Mouse (Mus musculus) cerebellum, adult 11-12 months (tissue): ENCODE data around the gene Zdhhc14.

Experiments
- DNase-seq: peaks from one replicate; pipeline ENCODE4 v3.0.0; 2022

The Zdhhc14 gene

DNA sequence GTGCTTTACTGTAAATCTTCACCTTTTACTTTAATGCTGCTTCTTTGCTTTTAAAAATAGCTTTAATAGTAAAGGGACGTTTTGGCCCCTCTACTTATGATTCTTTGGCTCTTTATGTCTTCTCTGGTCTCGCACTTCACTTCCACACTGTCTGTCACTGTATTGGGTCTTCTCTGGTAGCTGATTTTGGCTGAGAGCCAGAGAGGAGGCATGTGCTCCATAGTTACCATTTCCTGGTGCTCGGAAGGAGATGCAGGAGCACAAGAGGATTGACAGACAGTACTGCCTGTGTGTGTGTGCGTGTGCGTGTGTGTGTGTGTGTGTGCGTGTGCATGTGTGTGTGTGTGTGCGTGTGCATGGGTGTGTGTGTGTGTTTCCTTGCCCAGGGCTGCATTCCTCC is 14.2 kb downstream of the Zdhhc14 start:
- DNase-seq: peak; percentile 43

DNA sequence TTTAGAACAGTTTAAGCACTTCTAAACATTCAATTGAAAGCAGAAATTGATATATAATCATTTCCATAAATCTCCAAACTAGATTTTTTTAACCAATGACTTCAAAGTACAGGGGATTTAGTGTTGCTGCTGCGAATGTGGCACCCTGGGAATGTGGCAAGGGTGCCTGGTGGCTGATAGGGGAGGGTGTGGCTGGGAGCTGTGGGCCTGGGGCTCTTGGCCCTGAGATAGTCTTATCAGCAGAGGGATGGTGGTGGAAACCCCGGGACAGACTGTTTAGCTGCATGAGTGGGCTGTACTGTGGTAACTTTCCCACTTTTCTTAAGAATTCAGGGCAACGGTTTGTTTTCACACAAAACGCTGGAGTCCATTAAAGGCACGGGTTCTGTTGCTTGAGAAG is 14.6 kb downstream of the Zdhhc14 start:
- DNase-seq: no peak

DNA sequence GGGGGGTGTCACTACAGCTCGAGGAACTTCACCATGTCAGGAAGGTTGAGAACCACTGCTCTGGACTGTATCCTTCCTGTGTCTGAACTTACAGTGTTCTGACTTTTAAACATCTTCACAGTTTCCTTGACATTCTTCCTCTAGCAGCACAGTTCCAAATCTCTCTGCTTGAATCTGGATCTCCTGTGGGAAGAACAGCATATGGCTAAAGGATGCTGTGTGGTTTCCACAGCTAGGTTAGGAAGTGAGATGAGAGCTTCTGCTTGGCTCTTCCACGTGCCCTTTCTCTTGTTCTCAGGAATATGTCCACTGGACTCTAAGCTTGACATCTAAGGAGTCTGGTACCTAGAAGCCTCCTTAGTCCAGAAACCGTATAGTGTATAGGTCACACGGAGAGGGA is 15.7 kb downstream of the Zdhhc14 start:
- no peak for DNase-seq

DNA sequence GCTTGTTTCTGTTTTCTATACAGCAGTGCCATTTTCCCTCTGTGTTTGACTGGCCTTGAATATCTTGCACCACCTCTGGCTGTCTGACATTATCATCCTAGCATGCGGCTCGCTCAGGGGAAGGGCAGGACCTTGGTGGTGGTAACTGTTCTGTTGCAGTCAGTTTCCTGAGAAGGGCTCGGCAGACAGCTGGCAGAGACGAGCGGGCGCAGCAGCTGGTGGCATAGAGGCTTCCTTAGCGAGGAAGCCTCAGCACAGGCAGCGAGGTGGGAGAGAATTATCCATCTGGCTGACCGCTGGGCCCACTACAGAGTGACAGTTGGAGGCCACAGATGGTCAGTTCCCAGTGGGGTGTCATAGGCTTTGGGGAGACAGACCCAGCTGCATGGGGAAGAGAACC is 18.2 kb downstream of the Zdhhc14 start:
- no peak for DNase-seq

DNA sequence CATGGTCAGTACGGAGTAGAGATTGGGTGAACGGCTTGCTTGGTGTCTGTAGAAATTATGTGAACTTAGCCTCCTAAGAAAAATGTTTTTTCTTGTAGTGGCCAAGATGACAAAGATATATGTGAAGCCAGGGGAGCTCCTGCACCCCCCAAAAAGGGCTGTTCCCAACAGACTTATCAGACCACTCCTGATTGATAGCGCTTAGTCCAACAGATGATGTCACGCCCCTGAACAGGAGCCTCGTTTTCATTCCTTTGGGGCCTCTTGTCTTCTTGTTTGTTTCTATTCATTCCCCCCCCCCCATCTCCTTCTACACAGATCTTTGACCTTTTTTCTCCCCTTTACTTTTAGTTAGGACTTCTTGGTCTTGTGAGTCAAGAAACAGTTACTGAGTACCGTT is 19.4 kb downstream of the Zdhhc14 start:
- DNase-seq: no peak

DNA sequence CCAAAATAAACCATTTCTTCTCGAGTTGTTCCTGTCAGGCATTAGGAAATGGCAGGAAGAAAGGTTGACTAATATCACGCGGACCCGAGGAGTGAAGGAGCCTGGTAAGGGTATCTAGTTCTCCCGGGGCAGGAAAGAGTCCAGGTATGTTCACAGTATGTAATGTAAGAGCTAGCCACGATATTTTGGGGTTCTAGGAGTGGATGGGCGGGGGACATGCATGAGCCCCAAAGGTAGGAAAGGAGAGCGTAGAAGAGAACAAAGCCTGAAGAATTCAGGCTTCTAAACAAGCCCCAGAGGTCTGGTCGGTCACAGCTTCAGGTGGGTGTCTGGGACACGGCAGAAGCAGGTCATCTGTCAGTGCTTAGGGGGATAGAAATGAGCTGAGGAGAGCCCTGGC is 27.1 kb downstream of the Zdhhc14 start:
- DNase-seq: no peak

DNA sequence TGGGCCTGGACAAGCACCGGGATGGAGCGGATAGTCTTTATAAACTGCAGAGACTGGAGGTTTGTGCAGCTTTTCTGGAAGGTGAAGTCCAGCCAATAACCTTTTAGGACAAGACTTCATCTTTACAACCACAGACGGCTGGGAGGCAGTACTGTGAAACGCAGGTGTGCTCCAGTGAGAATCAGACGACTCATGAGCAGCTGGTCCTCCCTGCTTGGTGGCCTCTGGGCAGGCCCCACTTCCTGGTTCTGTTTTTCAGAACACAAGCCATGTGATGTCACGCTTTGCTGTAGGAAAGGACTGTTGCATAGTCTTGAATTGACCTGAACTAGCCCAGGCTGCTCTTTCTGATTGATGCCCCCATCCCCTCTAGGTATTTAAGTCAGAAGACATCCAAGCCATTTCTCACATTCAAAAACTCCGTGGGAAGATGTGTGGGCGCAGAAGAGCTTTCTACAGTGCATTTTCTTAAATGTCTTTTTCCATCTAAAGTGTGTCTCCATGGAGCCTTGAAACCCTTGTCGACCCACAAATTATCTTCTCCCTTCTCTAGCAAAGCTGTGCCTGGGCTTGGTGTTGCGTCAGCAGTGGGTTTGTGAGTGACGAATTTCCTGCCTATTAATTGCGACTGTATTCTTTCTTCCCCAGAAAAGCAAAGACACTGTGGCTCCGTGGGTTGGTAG is 27.7 kb downstream of the Zdhhc14 start:
- DNase-seq: no peak

DNA sequence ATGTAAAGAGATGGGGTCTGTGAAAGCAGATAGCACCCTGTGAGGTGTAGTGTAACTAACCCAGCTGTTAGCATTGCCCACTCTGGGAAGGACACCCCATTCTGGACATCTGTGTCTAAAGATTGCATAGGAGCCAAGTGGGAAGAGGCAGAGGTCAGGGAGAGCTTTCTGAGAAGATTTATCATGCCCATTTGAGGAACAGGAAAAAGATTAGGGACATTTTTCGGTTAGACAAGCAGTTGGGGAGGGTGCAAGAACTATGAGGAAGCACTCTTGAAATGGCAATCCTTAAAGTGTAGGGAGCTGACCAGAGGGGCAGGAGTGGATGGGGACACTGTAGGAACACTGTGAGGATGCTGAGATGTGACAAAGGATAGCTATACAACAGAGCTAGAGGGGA is 29.2 kb downstream of the Zdhhc14 start:
- DNase-seq: no peak

DNA sequence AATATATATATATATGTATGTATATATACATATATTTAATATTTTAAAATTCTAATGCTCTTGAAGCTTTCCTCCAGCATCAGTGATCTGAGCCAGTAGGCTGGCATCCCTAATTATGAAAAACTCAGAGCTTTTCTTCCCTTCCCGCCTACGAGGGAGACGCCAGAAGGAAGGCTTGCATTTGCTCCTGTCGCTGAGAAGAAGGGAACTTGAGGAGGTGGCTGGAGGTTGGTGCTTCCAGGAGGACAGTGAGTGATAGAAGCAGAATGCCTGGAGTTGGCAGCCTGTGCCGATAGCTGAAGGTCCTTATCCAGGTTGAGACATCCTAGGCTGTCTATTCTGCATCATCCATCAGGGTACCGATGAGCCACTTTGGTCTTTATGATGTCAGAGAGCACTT is 37.2 kb downstream of the Zdhhc14 start:
- no peak for DNase-seq

DNA sequence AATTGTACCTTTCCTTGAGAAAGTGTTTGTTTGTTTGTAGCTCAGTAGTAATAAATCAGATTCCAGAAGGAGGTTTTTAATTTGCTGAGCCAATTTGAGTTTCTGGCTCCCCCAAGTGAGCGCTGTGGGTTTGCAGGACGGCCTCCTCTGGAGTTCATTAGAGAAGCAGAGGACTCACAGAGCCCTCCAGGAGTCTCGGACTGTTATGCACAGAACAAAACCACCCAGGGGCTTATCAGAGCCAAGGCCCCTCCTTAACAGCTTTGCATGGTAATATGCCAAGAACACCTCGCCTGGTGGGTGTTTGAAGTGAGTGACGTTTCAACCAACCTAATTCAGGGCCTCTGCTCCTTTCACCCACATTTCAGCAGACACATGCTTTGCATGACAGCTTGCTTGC is 40.5 kb downstream of the Zdhhc14 start:
- DNase-seq: no peak

DNA sequence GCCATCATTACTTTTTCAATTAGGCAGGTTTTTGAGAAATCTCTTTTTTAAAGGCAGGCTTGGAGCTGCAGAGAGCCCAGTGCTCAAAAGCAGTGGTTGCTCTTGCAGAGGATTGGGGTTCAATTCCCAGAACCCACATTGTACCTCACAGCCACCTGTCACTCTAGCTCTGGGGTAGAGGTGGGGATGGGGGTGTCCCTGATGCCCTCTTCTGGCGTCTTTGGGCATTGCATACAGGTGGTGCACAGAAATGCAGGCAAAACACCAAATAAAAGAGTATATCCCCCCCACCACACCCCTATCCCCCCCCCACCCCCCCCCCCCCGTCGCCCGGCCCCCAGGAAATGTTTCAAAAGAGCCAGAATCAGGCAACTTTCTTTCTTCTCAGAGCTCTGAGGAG is 43.0 kb downstream of the Zdhhc14 start:
- DNase-seq: no peak

DNA sequence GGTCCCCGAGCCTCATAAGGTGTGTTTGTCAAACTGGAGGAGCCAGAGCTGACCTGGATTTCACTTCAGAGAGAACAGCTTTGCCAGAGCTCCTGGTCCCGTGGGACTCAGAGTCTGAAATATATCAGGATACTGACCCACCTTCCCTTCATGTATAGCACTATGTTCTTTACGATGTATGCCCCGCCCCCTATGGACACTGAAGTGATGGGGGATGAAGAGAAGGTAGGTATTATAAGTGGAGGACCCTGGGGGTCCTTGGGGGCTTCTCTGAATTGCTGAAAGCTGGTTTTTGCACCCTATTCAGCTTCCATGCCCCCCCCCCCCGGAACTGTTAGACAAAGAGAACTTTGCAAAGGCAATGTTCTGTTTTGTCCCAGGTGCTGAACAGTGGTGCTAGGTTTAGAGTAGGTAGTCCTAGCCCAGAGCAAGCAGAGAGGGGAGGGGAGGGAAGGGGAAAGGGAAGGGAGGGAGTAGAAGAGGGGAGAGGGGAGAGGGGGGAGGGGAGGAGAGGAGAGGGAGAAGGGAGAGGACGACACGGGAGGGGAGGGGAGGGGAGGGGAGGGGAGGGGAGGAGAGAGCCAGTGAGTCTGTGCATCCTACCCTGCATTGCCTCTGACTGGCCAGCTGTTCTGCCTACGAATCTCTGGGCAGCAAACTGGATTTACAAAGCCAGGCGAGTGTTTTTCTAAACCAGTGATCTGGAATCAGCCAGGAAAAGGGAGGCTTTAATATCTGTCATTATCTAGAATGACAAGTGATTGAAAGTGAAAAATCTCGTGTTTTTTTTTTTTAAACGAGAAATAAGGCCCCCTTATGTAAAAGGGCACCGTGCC is 44.1 kb downstream of the Zdhhc14 start:
- no peak for DNase-seq

DNA sequence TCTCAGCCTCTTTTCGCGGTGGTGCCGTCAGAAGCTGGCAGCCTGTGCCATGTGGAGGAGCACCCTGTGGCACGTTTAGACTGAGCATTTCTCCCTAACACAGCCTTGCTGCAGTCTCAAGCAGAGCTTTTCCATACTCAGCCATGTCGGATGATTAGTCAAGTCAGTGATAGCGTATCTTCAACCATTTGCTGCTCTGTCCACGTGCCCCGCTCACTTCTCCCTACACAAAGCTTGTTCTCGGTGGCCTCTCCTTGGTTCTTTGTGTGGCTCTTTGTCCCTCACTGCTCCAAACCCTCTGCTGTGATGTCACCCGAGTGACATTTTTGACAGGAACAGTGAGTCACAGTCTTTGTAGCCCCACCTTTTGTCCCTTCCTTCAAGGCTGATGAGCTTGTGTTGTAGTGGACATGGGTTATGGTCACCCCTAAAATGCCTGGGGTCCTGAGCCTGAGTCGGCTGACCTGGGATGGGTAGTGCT is 44.8 kb downstream of the Zdhhc14 start:
- DNase-seq: no peak

DNA sequence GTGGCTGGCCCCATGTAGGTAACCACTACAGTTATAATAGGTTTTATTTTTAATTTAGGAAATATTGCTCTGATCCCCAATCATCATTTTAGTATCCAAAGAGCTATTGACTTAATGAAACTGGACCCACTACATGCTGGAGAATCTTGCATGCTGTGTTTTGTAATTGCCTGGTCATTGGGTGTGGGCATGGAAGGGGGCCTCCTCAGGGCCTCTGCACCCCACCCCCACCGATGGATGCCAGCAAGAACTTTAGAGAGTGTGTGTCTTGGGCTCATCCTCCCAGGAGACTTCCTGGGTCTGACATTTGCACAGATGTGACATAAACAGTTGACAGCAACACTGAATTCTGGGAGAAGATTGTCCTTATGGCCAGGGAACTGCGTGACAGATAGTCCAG is 49.8 kb downstream of the Zdhhc14 start:
- DNase-seq: no peak

DNA sequence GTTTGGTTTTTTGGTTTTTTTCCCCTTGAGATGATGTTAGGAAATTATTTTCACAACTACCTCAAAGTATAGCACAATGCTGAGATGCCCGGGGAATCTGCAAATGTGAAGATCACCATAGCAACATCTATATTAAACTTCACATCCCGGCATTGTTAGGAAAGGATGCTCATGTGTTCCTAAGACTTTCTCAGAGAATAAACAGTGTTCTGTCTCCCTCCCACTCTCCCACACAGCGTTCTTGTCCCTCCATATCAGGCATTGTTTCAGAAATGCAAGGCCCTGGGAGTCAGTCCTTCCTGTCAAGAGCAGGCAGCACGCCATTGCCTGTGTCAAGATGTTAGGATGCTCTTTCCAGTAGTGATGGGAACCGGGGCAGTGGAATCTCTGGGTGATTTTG is 51.7 kb downstream of the Zdhhc14 start:
- no peak for DNase-seq

DNA sequence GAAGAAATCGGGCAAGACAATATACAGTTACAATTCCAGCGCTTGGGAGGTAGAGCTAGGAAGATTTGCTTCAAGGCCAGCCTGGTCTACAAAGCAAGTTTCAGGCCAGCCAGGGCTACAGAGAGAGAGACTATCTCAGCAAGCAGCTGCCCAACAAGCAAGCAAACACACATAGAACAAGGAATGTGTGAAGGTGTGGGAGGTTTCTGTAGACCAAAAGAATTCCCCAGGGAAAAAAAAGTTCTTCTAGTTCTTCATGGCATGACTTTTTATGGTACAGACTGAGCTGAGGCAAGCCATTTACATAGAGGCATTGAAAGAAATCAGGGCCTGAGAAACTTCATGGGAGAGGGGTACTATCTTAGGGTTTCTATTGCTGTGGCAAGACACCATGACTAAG is 52.7 kb downstream of the Zdhhc14 start:
- DNase-seq: no peak

DNA sequence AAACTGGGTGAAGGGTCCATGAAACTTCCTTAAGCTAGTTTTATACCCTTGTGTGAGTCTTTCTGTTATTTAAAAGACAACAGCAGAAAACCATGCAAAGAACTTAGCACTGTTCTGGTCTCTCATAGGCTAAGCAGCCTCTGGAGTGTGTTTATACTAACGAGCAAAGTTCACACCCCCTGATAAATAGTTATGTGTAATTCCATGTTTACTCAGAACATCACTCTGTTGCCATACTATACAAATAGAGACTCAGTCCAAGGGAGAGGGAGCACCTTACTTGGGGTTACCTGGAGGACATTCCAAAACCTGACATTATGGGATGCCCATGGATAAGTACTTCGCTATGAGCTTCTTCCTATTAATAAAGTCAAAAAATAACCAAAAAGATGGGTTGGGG is 56.2 kb downstream of the Zdhhc14 start:
- no peak for DNase-seq

DNA sequence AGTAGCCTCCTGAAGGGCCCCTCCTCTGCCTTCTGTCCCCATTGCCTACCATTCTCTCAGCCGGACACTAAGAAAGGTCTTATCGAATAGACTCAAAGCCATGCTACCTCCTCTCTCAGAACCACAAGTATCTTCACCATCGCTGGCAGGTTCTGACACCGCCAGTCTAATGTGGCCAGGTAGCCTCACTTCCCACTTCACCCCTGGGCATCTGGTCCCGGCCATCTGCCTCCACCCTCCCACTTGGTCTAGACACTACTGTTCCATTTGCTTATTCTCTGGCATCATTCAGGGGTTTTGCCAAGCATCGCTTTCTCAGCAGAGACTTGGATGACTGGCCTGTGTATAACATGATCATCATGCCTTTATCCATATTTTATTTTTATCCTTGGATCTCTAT is 57.1 kb downstream of the Zdhhc14 start:
- no peak for DNase-seq

DNA sequence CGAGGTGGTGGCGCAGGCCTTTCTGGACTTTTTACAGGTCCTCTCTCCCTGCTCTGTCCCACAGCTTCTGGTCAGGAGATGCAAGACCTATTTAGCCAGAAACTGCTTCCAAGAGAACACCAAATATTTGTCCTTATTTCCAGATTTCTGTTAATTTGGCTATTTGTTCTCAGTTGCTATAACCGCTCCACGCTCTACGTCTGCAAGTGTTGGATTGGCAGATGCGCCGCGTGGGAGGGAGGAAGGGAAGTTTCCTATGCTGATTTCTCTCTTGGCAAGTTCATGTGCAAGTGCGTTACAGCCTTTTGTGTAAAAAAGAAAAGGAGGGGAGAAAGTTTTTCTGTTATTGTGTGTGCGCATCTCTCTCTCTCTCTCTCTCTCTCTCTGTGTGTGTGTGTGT is 58.1 kb downstream of the Zdhhc14 start:
- no peak for DNase-seq

DNA sequence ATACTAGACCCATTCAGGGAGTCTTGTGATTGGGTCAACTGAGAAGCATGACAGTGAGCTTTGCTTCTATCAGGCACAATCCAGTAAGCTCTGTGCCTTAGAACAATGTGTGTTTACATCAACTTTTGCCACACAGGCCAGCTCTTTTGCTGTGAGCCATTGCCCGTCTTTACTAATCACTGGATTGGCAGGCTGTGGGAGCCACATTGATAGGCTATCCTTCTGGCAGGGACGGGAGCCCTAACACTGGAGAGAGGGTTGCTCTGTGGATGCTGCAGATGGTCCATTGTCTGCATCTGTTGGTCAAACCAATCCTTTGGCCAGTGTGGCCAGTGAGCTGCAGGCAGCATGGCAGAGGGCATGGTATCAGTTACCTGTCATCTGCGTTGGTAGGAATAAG is 58.8 kb downstream of the Zdhhc14 start:
- DNase-seq: no peak

DNA sequence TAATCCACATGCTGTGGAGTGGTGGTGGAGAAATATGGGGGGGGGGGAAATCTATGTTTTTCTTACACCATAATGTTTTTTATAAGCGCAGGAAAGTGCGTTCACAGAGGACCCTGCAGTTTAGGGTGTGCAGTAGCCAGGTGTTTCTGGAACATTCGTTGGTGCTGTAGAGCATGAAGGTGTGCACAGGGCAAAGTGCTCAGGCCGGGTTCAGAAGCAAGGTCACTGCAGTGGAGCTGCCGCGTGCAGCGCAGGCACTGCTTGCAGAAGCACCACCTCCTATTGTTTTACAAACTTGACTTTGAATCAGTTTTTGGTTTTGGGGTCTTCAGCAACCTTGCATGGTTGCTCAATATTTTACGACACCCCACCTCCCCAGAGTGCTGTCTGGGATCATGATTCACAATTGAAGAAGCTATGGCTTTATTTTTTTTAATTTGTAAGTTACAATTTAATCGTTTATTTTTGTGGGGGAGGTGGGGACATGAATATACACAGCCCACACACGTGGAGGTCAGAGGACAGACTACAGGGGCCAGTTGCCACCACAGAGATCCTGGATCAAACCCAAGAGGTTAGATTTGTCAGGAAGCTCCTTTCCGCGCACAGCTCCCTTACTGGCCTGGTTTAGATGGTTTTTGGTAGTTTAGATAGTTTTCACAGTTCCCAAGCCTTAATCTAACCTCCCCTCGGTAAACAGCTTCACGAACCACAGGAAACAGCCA is 59.8 kb downstream of the Zdhhc14 start:
- DNase-seq: no peak

DNA sequence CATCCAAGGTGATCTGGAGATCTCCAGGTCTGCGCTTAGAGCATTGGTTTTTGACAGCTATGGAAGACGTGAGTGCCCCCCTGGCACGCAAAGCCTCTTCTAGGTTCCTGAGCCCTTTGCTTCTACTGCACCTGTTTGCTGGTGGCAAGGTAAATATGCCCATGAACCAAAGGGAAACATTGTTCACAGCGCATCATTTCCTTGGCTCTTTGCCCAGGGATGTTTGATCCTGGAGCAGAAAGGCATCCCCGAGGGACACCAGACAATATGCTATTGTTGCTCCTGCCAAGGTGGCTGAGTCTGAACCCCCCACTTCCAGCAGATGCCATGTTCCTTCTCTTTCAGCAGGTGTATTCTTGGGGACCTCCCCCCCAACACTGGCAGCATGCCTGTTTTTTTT is 61.2 kb downstream of the Zdhhc14 start:
- peak; percentile 81 for DNase-seq

DNA sequence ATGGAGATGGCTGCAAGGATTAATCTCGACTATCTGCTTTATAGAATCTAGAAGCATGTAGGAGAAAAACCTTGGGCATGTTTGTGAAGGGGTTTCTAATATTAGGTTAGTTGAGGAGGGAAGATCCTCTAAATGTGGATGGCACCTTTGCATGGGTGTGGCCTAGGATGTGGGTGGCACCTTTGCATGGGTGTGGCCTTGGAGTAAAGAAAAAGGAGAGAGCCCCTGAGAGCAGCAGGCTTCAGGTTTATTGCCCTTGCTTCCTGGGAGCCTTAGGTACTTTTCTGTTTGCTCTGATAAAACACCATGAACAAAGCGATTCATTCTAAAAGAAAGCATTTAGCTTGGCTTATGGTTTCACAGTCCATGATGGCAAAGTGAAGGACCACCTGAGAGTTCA is 62.2 kb downstream of the Zdhhc14 start:
- no peak for DNase-seq

DNA sequence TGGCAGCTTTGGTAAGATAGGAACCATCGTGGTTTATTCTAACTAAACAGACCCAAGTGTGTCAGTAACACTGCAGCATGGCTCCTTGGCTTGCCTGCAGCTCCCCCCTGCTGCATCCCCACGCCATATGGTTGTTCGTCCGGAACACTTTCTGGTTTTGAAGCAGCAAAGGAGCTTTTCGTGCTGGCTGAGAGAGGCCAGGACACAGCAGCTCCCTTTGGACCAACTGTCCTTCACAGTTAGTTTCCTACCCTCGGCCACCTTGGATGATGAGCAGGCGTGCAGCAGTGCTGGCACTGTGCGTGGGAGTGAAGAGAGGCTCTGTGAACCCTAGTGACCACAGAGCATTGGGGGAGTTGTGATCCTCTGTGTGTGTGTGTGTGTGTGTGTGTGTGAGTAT is 64.2 kb downstream of the Zdhhc14 start:
- DNase-seq: peak; percentile 93
